Mouse (Mus musculus): ENCODE results near the gene Nrd1.

Nrd1 gene

GRCm38 (mm10) chr4:108999999-109000950 is at the start of gene Nrd1:
Gene Nrd1 (plus strand): TSS chr4:109000655.
- peak; percentile 97 for DNase-seq (ENCODE audit: low read depth in 2 of 2, low spot score in 2 of 2)

GRCm38 (mm10) chr4:108951663-108952062 is 48.8 kb upstream of the Nrd1 start:
- DNase-seq (ENCODE audit: low read depth in 2 of 2, low spot score in 2 of 2): no peak

GRCm38 (mm10) chr4:108959696-108960095 is 40.8 kb upstream of the Nrd1 start:
- no peak for DNase-seq (ENCODE audit: low read depth in 2 of 2, low spot score in 2 of 2)

GRCm38 (mm10) chr4:108960619-108961460 is 39.6 kb upstream of the Nrd1 start:
- DNase-seq (ENCODE audit: low read depth in 2 of 2, low spot score in 2 of 2): no peak

GRCm38 (mm10) chr4:108963017-108963416 is 37.4 kb upstream of the Nrd1 start:
- no peak for DNase-seq (ENCODE audit: low read depth in 2 of 2, low spot score in 2 of 2)

GRCm38 (mm10) chr4:108969517-108969916 is 30.9 kb upstream of the Nrd1 start:
- DNase-seq (ENCODE audit: low read depth in 2 of 2, low spot score in 2 of 2): no peak

GRCm38 (mm10) chr4:108971054-108971453 is 29.4 kb upstream of the Nrd1 start:
- DNase-seq (ENCODE audit: low read depth in 2 of 2, low spot score in 2 of 2): no peak

- DNase-seq (ENCODE audit: low read depth in 2 of 2, low spot score in 2 of 2): no peak
Measured at GRCm38 (mm10) chr4:108976458-108977071, 23.9 kb upstream of the Nrd1 start.

- no peak for DNase-seq (ENCODE audit: low read depth in 2 of 2, low spot score in 2 of 2)
Measured at GRCm38 (mm10) chr4:108986833-108987472, 13.5 kb upstream of the Nrd1 start.

- peak; percentile 16 to 52 for DNase-seq (ENCODE audit: low read depth in 2 of 2, low spot score in 2 of 2)
Measured at GRCm38 (mm10) chr4:108987473-108987842, 13.0 kb upstream of the Nrd1 start.

- DNase-seq (ENCODE audit: low read depth in 2 of 2, low spot score in 2 of 2): no peak
Measured at GRCm38 (mm10) chr4:108989430-108989829, 11.0 kb upstream of the Nrd1 start.

- no peak for DNase-seq (ENCODE audit: low read depth in 2 of 2, low spot score in 2 of 2)
Measured at GRCm38 (mm10) chr4:108990032-108990431, 10.4 kb upstream of the Nrd1 start.

GRCm38 (mm10) chr4:108990571-108990970 is 9.9 kb upstream of the Nrd1 start:
- no peak for DNase-seq (ENCODE audit: low read depth in 2 of 2, low spot score in 2 of 2)

GRCm38 (mm10) chr4:108991811-108992210 is 8.6 kb upstream of the Nrd1 start:
- no peak for DNase-seq (ENCODE audit: low read depth in 2 of 2, low spot score in 2 of 2)

- no peak for DNase-seq (ENCODE audit: low read depth in 2 of 2, low spot score in 2 of 2)
Measured at GRCm38 (mm10) chr4:108992978-108993377, 7.5 kb upstream of the Nrd1 start.

GRCm38 (mm10) chr4:109000961-109001360 is 506 bp downstream of the Nrd1 start:
- DNase-seq (ENCODE audit: low read depth in 2 of 2, low spot score in 2 of 2): no peak

- DNase-seq (ENCODE audit: low read depth in 2 of 2, low spot score in 2 of 2): no peak
Measured at GRCm38 (mm10) chr4:109008046-109008445, 7.6 kb downstream of the Nrd1 start.

GRCm38 (mm10) chr4:109014091-109014490 is 13.6 kb downstream of the Nrd1 start:
- DNase-seq (ENCODE audit: low read depth in 2 of 2, low spot score in 2 of 2): no peak

GRCm38 (mm10) chr4:109017441-109017840 is 17.0 kb downstream of the Nrd1 start:
- DNase-seq (ENCODE audit: low read depth in 2 of 2, low spot score in 2 of 2): no peak

- DNase-seq (ENCODE audit: low read depth in 2 of 2, low spot score in 2 of 2): no peak
Measured at GRCm38 (mm10) chr4:109019301-109019700, 18.8 kb downstream of the Nrd1 start.

- no peak for DNase-seq (ENCODE audit: low read depth in 2 of 2, low spot score in 2 of 2)
Measured at GRCm38 (mm10) chr4:109021976-109022375, 21.5 kb downstream of the Nrd1 start.
